Mouse (Mus musculus): ENCODE data around the gene 1110008L16Rik.

DNA sequence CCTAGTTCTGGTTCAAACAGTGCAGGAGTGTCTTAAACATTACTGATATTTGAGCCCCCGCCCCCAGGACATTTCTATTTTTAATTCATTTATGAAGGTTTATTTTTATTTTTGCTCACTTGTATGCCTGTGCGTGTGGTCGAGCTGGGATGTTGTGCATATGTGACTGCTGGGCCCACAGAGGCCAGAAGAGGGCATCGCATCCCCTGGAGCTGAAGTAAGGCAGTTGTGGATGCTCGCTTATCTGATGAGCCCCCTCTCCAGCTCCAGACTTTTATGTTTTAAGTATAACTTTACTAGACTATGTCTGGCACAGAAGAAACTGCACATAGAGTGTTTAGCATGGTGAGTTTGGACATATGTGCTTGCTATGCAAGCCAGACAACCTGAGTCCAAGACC, 14.5 kb downstream of the 1110008L16Rik start:
- TF ChIP-seq CTCF (IDR thresholded peaks at IDR 0.05; ENCODE audit: extremely low read depth, insufficient read length, insufficient replicate concordance, low read depth, low read length) (no peak), POLR2A (IDR thresholded peaks at IDR 0.05; ENCODE audit: low read depth, low read length) (no peak)

All from small intestine, adult 2 months (tissue).